Mouse (Mus musculus) heart, postnatal 0 days (tissue): Measurements from ENCODE around the gene AW209491. TPM values are rescaled to one million over a fixed set of nuclear protein-coding genes. Genes with fewer than 3 reads are reported as not detected.

Experiments
- ATAC-seq: fragments of 200-750 bp; cut with Nextera tagmentation; 2 replicates; pipeline ENCODE4 v1.8.0; 2017; ENCODE audit warnings: low read depth, moderate number of reproducible peaks, moderate library complexity; ENCODE audit not compliant: insufficient read depth
- DNase-seq: peaks from one replicate; pipeline ENCODE4 v3.0.0-alpha.2; 2016; ENCODE audit warnings: low spot score
- H3K27ac ChIP-seq: fragments of 300-500 bp; sonication (generic); 2 replicates; pipeline ENCODE4 v1.5.1; 2014; ENCODE audit warnings: low read depth, mild to moderate bottlenecking
- H3K27me3 ChIP-seq: fragments of 300-500 bp; sonication (generic); 2 replicates; pipeline ENCODE4 v1.6.1; 2014; ENCODE audit warnings: low read length, mixed read lengths; ENCODE audit not compliant: control insufficient read depth, insufficient read depth
- H3K36me3 ChIP-seq: fragments of 300-500 bp; sonication (generic); replicated peaks from 2 replicates; pipeline ENCODE4 v1.6.1; 2014; ENCODE audit warnings: low read length, mixed read lengths; ENCODE audit not compliant: control insufficient read depth, insufficient read depth
- H3K4me1 ChIP-seq: fragments of 300-500 bp; sonication (generic); 2 replicates; pipeline ENCODE4 v1.6.1; 2014; ENCODE audit warnings: antibody characterized with exemption; ENCODE audit not compliant: control insufficient read depth, insufficient read depth
- H3K4me2 ChIP-seq: fragments of 300-500 bp; sonication (generic); 2 replicates; pipeline ENCODE4 v1.6.1; 2014; ENCODE audit warnings: low read depth, mild to moderate bottlenecking, low read length, moderate library complexity
- H3K4me3 ChIP-seq: fragments of 300-500 bp; sonication (generic); 2 replicates; pipeline ENCODE4 v1.5.1; 2014; ENCODE audit warnings: low read depth, low read length
- H3K9ac ChIP-seq: fragments of 300-500 bp; sonication (generic); replicated peaks from 2 replicates; pipeline ENCODE4 v1.6.1; 2014; ENCODE audit warnings: low read depth, low read length, mixed read lengths
- H3K9me3 ChIP-seq: fragments of 300-500 bp; sonication (generic); replicated peaks from 2 replicates; pipeline ENCODE4 v1.6.1; 2016; ENCODE audit warnings: low read length; ENCODE audit not compliant: control insufficient read depth
- CTCF ChIP-seq: IDR thresholded peaks from 2 replicates; pipeline ENCODE4 v1.5.1; 2016; ENCODE audit warnings: antibody characterized with exemption, control low read depth, low read depth
- EP300 ChIP-seq: IDR thresholded peaks from 2 replicates; pipeline ENCODE4 v1.6.1; 2016; ENCODE audit warnings: antibody characterized with exemption, low read depth
- WGBS: fragments of 180-500 bp; shearing (Covaris S2); extraction: QIAGEN DNeasy Blood & Tissue Kit; methylation state at CpG from one replicate; pipeline ENCODE4 v1.1.7; 2014; 5-methylcytosine and 5-hydroxymethylcytosine counted together
- polyA plus RNA-seq: library from polyadenylated mRNA; unstranded; fragments of >200 nt; fragmentation: Nextera tagmentation; extraction: Ambion mirVana; gene quantifications from 2 replicates; pipeline ENCODE4 v1.2.1, GENCODE M21; 2015
- total RNA-seq: library from RNA; depleted of rRNA; stranded (reverse); fragments of >200 nt; gene quantifications from 2 replicates; pipeline ENCODE4 v1.2.3, GENCODE M21; 2014; ENCODE audit warnings: low replicate concordance; rRNA removed

The AW209491 gene
- total and polyA plus RNA-seq, 2 experiments from 2014 or later, result 9.7 to 16.4 TPM

GRCm38 (mm10) chr13:14670342-14670741 lies 40.4 kb downstream of the AW209491 start:
- no peaks in the 10 kb centered on the region for H3K27me3 ChIP-seq
- no peaks in the 10 kb centered on the region for H3K4me1 ChIP-seq
- peak; percentile 13 for DNase-seq
- no peak overlapping the region for H3K27ac ChIP-seq
- no peak for ATAC-seq
- H3K4me3 ChIP-seq, result no peak overlapping the region
- no peaks in the 10 kb centered on the region for H3K9me3 ChIP-seq
- no peak overlapping the region for H3K4me2 ChIP-seq
- no peak for TF ChIP-seq EP300
- TF ChIP-seq CTCF, result peak; percentile 57
- H3K36me3 ChIP-seq, result no peaks in the 10 kb centered on the region
- H3K9ac ChIP-seq, result no peak overlapping the region
- 20% methylated on average over 2 of the region's 2 CpGs for WGBS

Other genes with a start within 250 kb of the AW209491 start
- gene Hecw1, start 106.9 kb upstream of the AW209491 start, total RNA-seq, result 0.04 and 0.34 TPM in 2 replicates
- gene Hecw1, start 106.9 kb upstream of the AW209491 start, polyA plus RNA-seq, result 0.30 and 0.37 TPM in 2 replicates
- 17.9 and 18.3 TPM in 2 replicates for gene Mrpl32, start 17.0 kb upstream of the AW209491 start, total RNA-seq
- gene Mrpl32, start 17.0 kb upstream of the AW209491 start, polyA plus RNA-seq, result 141 and 150 TPM in 2 replicates
- 62.3 and 70.7 TPM in 2 replicates for gene Psma2, start 16.9 kb upstream of the AW209491 start, total RNA-seq
- gene Psma2, start 16.9 kb upstream of the AW209491 start, polyA plus RNA-seq, result 140 and 141 TPM in 2 replicates